Mouse (Mus musculus) neutrophil, adult 5-6 weeks (primary cell): ENCODE measurements at regions not wholly inside any gene's neighbourhood (a gene's known extent, or its start where the extent isn't known, plus 50 kb on each side); places are given as distances from the start of the nearest gene placed in this dataset.

Experiments
- ATAC-seq: fragments of 151-379, 151-347 bp; 2 replicates; pipeline ENCODE4 v1.8.0; 2017; ENCODE audit warnings: mild to moderate bottlenecking, moderate TSS enrichment; ENCODE audit not compliant: insufficient number of reproducible peaks, poor library complexity, low FRiP score, severe bottlenecking; ENCODE audit errors: extremely low read depth

- ATAC-seq = no peak
Observed at GRCm38 (mm10) chr4:142880323-142880759, 332.5 kb downstream of the Prdm2 start.

DNA sequence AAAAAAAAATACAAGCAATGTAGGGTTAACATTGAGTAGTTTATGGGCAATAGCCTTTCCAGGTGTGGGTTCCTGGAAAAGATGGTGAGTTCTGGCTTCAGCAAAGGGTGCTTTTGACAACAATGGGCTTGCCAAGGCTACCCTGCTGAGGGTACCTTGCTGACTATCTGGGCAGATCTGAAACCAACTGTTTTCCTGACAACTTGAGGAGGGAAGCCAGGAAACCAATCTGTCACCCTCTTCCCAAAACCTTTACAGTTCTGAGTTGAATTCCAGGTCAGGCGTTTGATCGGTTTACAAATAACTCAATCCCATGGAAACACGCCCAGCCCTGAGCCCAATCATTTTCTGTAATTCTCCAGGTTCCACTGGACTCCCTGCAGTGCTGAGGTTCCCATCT is 336.6 kb downstream of the Prdm2 start:
- no peak for ATAC-seq

DNA sequence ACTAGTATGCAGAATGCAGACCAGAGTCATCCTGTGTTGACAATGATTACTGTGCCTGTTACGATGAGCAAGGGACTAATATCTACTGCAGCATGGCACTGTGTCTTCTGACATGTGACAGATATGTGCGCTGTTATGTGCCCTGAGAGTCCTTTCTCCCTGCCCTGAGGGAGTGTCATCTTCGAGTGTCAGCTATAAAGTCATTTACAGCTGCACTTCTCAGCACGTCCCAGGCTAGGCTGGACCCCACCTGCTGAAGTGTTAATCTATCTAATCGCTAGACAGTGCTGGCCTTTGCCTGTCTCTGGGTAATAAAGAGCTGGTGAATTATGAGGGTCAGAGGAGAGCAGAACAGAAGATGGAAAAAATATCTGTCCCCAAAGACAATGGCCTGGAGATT is 337.7 kb downstream of the Prdm2 start:
- no peak for ATAC-seq

GRCm38 (mm10) chr4:142866341-142866740 is 346.5 kb downstream of the Prdm2 start:
- ATAC-seq = no peak

GRCm38 (mm10) chr4:142865593-142865992 is 347.2 kb downstream of the Prdm2 start:
- ATAC-seq = no peak

DNA sequence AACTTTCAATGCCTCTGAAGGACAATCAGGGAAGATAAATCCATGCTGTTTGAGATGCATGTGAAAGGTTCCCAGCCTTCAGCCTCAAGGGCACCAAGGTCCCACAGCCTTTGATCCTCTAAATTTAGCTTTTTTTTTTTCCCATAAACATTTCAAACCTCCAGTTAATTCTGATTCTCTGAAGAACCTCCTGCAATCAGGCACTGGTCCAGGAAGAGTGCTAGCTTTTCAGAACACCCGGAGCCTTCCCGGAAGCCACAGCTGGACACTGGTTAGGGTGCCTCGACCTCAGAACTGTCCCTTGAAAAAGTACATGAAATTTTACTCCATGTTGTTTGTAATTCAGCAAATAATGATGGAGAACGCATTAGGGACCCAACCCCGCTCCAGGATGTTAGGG is 348.9 kb downstream of the Prdm2 start:
- no peak for ATAC-seq

DNA sequence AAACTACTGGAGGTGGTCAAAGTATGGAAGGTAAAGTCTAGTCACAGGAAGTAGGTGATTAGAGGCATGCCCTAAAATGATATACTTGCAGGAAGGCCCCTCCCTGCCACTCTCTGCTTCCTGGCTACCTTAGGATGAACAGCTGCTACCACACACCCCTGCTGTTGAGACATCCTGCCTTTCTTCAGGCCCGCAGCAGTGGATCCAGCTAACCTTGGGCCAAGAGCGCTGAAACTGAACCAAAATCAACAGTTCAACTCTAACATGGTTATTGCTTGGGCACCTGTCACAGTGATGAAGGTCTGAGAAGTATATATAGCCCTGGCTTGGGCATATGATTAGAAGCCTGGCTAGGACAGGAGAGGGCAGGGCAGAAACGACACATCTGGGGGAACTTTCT is 352.4 kb downstream of the Prdm2 start:
- ATAC-seq = no peak

DNA sequence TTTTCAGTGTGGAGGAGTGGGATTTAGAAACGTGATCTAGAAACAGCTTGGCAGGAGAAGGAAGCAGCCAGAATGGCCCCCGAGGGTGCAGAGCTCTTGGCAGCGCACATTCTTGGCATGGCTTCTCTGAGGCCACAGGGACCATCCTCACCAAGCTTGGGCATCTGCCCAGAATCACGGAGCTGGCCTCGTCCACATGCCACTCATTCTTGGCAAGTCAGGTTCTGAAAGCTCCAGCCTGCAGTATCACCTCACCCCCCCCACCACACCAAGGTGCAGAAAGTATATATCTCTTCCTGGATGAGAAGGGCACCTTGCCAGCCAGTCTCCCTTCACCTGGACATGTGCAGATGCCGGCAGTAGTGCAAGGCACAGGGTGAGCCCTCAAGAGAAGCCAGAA is 356.2 kb downstream of the Prdm2 start:
- no peak for ATAC-seq

DNA sequence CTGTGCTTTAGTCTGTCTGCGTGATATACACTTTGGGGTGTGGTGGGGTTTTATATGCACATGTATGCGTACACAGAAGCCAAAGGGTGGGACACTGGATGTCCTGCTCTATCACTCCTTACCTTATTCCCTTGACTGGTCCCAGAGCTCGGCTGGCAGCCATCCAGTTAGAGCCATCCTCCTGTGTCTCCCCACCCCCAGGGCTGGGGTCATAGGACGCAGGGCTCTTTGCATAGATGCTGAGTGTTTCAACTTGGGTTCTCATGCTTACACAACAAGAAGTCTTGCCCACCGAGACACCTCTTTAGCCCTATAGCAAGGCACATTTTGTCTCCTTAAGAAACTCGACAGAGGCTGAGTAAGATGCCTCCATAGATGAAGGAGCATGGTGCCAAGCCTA is 357.2 kb downstream of the Prdm2 start:
- ATAC-seq = no peak

- ATAC-seq = no peak
Observed at GRCm38 (mm10) chr4:142853924-142854323, 358.9 kb downstream of the Prdm2 start.

DNA sequence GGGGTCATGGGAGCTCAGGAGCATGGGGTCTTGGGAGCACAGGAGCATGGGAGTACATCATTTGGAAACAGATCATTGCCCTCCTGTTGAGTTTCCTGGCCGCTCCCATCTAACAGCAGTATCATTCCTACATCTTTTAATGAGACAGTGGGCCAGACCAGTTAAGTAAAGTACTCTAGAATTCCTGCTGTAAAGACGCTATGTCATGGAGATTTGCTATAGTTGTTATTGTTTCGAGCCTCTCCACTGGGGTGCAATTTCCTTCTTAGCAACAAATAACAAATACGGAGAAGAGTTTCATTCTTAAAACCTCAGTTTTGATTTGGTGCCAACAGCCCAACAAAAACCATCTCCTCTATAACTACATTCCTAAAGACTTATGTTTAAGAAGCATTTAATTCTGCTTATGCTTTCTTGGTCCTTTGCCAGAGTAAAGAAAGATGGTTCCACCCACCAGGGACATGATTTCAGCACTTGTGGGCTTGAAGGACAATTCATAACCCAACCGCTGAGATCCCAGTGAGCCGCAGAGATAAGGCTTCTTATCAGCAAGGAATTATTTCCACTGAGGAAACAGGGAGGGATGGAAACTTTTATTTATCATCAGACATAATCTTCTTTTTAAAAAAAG is 367.6 kb downstream of the Prdm2 start:
- ATAC-seq = no peak

- ATAC-seq = no peak
Observed at GRCm38 (mm10) chr4:142839540-142839939, 373.3 kb downstream of the Prdm2 start.

DNA sequence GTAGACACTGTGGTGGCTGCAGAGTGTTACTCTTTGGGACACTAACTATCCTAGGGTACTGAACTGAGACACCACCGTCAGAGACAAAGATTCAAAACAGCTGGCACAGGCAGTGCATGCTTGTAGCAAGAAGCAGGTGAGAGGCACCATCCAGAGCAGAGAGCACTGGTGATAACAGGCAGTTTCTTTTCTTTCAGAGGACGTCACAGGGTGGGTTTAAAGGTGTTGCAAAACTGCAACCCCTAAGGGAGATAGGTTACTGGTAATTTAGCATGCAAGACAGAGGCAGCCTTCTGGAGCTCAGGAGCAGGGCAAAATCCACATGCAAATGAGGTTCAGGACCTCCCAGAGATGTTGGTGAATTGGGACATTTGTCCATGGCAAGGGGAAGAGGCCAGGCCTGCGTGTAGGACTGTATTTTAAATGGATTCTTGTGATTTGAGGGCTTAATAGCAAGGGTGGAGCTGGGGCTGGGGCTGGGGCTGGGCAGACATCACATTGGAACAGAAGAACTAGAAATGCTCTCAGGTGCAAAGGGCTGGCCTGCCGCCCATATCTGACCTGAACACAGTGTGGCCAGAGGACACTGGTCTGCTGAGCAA is 374.3 kb downstream of the Prdm2 start:
- no peak for ATAC-seq

GRCm38 (mm10) chr4:142837636-142838035 is 375.2 kb downstream of the Prdm2 start:
- no peak for ATAC-seq

- no peak for ATAC-seq
Observed at GRCm38 (mm10) chr4:142829711-142830110, 383.1 kb downstream of the Prdm2 start.

- ATAC-seq = no peak
Observed at GRCm38 (mm10) chr4:142828969-142829368, 383.8 kb downstream of the Prdm2 start.

DNA sequence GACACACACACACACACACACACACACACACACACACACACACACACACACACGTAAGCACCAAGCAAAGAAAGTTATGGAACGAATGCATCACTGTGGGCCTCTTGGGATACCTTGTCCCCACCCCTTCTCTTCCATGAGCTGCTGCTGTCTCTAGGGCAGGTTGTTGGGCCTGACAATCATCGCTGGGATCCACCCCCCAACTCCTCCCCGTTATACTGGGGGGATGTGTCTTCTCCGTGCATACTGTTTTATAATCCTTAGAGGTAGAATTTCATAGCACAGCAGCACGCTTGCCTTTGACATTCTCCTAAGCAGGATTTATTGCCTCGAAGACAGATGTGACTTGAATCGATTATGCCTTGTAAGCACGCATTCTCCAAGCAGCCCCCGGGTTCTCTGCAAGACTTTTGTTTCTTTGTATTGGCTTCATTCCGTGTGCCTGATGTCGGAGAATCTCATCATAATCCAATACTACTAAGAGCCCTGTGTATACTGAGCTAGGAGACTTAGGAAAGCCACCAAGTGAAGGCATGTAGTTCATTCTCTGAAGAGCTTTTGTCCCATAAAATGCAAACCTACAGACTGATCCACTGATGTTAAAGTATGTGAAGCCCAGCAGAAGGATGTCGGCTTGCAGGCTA is 386.4 kb downstream of the Prdm2 start:
- ATAC-seq = no peak

- no peak for ATAC-seq
Observed at GRCm38 (mm10) chr4:142825786-142826185, 387.0 kb downstream of the Prdm2 start.

DNA sequence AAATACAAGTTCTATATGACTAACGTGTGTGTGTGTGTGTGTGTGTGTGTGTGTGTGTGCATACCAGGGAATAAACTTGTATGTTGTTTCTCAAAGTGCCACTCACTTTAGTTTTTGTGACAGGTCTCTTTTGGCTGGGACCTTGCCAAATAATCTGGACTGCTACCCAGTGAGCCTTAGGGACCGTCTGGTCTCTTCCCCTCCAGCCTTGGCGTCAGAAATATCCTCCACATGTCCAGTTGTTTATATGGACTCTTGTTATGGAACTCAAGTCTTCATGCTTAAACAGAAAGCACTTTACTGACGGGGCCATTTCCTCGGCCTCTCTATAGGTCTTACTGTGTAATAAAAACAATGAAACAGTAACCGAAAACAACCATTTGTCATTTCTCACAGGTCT is 394.4 kb downstream of the Prdm2 start:
- no peak for ATAC-seq

DNA sequence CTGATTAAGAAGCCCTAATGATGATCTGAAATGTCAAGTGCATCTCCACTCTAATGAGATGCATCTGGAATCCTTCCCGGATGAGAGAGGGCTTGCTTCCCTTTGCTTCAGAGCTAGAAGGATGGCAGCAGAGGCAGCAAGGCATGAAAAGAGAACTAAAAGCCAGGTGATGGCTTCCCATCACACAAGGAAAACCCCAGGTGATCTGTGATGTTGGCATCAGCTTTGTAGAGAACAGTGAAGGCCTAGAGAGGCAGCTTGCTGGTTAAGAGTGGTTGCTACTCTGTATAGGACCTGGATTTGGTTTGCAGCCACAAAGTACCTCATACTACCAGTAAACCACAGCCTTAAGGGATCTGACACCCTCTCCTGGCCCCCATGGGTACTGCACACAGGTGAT is 395.8 kb downstream of the Prdm2 start:
- no peak for ATAC-seq

GRCm38 (mm10) chr4:142803819-142804218 is 409.0 kb downstream of the Prdm2 start:
- no peak for ATAC-seq
